Mouse (Mus musculus) layer of hippocampus, postnatal 14 days (tissue): ENCODE results near the gene Racgap1. TPM values are rescaled to one million over a fixed set of nuclear protein-coding genes. Genes with fewer than 3 reads are reported as not detected.

Source experiments
- DNase-seq, 2 experiments: peaks; one replicate each; pipeline ENCODE4 v3.0.0; 2021 to 2022; ENCODE audit warnings: low spot score in 2 of 2, mixed read lengths in 1 of 2
- total RNA-seq, 2 experiments: library from RNA; stranded (reverse); gene quantifications; 2 replicates each; pipeline ENCODE4 v1.2.3; 2021

Racgap1 gene
- total RNA-seq, 2 experiments from 2014 or later = 7.6 to 8.7 TPM

- DNase-seq = no peak
Observed at GRCm38 (mm10) chr15:99667544-99667943, 16.1 kb upstream of the Racgap1 start.

GRCm38 (mm10) chr15:99664600-99665451 is 13.4 kb upstream of the Racgap1 start:
- peak; percentile 79 to 80 for DNase-seq

- peak; percentile 77 to 91 for DNase-seq
Observed at GRCm38 (mm10) chr15:99663964-99664599, 12.6 kb upstream of the Racgap1 start.

GRCm38 (mm10) chr15:99662371-99662770 is 10.9 kb upstream of the Racgap1 start:
- DNase-seq = no peak

- no peak for DNase-seq
Observed at GRCm38 (mm10) chr15:99661121-99661830, 9.8 kb upstream of the Racgap1 start.

- DNase-seq = no peak
Observed at GRCm38 (mm10) chr15:99658437-99658836, 7.0 kb upstream of the Racgap1 start.

GRCm38 (mm10) chr15:99655956-99656355 is 4.5 kb upstream of the Racgap1 start:
- no peak for DNase-seq

GRCm38 (mm10) chr15:99653876-99654275 is 2.4 kb upstream of the Racgap1 start:
- DNase-seq = no peak

- no peak for DNase-seq
Observed at GRCm38 (mm10) chr15:99653291-99653690, 1.8 kb upstream of the Racgap1 start.

- no peak for DNase-seq
Observed at GRCm38 (mm10) chr15:99651984-99652872, 772 bp upstream of the Racgap1 start.

GRCm38 (mm10) chr15:99650304-99650703 is 1.2 kb downstream of the Racgap1 start:
- no peak for DNase-seq

- no peak for DNase-seq
Observed at GRCm38 (mm10) chr15:99649067-99649761, 2.2 kb downstream of the Racgap1 start.

GRCm38 (mm10) chr15:99648326-99648725 is 3.1 kb downstream of the Racgap1 start:
- no peak for DNase-seq

GRCm38 (mm10) chr15:99644776-99645175 is 6.7 kb downstream of the Racgap1 start:
- DNase-seq = peak in 1 of 2 experiments; percentile 59

GRCm38 (mm10) chr15:99643832-99644231 is 7.6 kb downstream of the Racgap1 start:
- no peak for DNase-seq

- DNase-seq = no peak
Observed at GRCm38 (mm10) chr15:99642622-99643021, 8.8 kb downstream of the Racgap1 start.

- DNase-seq = no peak
Observed at GRCm38 (mm10) chr15:99638124-99638485, 13.4 kb downstream of the Racgap1 start.

- no peak for DNase-seq
Observed at GRCm38 (mm10) chr15:99637405-99638123, 13.9 kb downstream of the Racgap1 start.

GRCm38 (mm10) chr15:99634702-99635101 is 16.8 kb downstream of the Racgap1 start:
- no peak for DNase-seq

- DNase-seq = no peak
Observed at GRCm38 (mm10) chr15:99631618-99632017, 19.8 kb downstream of the Racgap1 start.
